Mouse (Mus musculus) monocyte, adult 5-6 weeks (primary cell): Measurements from ENCODE around the gene Nolc1. TPM values are rescaled to one million over a fixed set of nuclear protein-coding genes. Genes with fewer than 3 reads are reported as not detected.

ENCODE experiments used
- ATAC-seq: fragments of 153-309, 156-312 bp; replicated peaks from 2 replicates; pipeline ENCODE4 v1.8.0; 2017; ENCODE audit warnings: mild to moderate bottlenecking; ENCODE audit not compliant: low TSS enrichment, insufficient number of reproducible peaks, severe bottlenecking, poor library complexity, low FRiP score
- total RNA-seq: library from RNA; stranded (forward); fragments of 200-1000, 200-491, 200-594 nt; gene quantifications from 3 replicates; pipeline ENCODE4 v1.2.3, GENCODE M21; 2017

The Nolc1 gene
- total RNA-seq, 1 experiment from 2014 or later: 30.5 TPM

DNA sequence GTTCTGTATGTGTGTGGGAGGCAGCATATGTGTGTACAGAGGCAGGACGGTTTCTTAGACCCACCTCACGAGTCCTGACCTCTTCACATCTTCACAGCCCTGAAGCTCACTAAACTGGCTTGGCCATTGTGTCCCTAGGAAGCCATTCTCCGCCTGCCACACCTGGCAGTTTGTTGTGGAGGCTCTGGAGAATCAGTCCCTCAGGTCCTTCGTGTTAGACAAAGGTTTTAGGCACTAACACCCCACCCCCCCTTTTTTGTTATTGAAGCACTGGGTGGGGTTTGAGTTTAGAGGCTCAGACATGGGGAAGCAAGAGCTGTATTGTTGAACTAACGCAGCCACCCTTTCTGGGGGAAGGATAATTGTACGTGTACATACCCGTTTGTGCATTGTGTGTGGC lies 2.4 kb upstream of the Nolc1 start:
- ATAC-seq: no peak

GRCm38 (mm10) chr19:46074266-46074665 lies 1.4 kb upstream of the Nolc1 start:
- no peak for ATAC-seq

DNA sequence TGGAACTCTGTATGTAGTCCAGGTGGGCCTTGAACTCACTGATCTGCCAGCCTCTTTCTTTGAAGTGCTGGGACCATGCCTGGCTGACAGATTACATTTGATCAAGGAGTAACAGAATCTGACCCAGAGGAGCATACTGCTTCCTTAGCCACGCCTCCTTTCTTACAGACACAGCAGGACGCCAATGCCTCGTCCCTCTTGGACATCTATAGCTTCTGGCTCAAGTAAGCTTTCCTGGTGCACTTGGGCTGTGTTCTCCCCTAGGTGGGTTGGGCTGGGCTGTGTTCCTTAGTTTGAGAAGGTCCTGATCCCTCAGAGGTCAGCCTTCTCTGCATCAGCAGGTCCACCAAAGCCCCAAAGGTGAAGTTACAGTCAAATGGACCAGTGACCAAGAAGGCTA lies 2.9 kb downstream of the Nolc1 start:
- no peak for ATAC-seq

- ATAC-seq: no peak
These were observed 9.5 kb downstream of the Nolc1 start for GRCm38 (mm10) chr19:46085185-46085584.

DNA sequence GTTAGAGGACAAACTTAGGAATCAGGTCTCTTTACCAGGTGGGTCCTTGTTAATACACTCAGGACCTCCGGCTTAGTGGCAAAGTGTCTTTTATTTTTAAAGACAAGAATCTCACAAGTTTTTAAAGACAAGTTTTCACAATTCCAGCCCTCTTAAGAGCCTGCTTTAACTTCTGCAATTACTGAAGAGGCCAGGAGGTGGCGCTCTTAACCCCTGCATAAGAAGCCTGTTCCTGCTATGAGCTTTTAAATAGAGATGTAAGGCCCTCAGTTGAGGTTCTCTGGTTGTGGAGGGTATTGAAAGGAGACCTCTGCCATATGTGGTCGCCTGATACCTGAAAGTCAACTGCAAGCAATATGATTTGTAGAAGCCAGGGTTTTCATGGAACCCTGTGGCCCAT lies 10.7 kb downstream of the Nolc1 start:
- peak; percentile 62 for ATAC-seq

DNA sequence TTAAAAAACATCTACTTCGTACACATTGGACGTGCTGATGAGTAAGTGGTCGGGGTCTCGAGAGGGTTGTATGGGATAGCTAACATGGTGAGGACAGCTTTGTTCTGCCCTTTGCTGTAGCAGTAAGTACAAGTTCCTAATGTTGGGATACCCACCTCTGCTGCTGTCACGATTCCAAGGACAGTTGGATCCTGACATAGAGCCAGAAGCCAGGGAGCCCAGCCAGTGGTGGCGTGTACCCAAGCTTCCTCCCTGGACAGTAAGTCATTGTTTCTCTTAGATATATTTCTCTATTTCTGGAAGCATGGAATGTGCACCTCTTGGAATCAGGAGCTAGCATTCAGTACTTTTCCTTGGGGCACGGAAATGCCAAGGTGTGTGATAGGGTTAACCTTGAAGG lies 12.2 kb downstream of the Nolc1 start:
- no peak for ATAC-seq

- no peak for ATAC-seq
These were observed 16.0 kb downstream of the Nolc1 start for GRCm38 (mm10) chr19:46091641-46092040.

DNA sequence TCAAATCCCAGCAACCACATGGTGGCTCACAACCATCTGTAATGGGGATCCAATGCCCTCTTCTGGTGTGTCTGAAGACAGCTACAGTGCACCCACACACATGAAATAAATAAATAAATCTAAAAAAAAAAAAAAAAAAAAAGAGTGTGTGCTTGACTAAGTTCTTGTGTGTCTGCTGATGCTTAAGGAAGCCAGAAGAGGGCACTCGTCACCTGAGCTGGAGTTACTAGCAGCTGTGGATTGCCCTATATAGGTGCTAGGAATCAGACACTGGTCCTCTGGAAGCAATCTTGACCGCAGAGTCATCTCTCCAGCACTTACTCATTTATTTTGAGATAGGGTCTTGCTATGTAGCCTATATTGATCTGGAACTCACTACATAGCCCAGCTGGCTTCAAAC lies 18.5 kb downstream of the Nolc1 start:
- no peak for ATAC-seq

- ATAC-seq: no peak
These were observed 19.6 kb downstream of the Nolc1 start for GRCm38 (mm10) chr19:46095291-46095690.

GRCm38 (mm10) chr19:46096396-46096795 lies 20.7 kb downstream of the Nolc1 start:
- no peak for ATAC-seq

DNA sequence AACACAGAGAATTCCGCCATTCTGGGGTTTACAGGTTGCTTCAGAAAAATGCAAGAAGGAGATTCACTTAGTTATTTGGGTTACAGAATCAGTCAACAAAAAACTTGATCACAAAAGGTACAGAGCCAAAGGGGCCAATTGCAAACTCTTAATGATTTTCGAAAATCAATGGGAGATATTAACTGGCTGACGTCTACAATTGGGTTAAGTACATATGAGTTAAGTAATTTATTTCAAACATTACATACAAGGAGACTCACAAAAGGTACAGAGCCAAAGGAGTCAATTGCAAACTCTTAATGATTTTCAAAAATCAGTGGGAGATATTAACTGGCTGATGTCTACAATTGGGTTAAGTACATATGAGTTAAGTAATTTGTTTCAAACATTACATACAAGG lies 23.9 kb downstream of the Nolc1 start:
- ATAC-seq: no peak

GRCm38 (mm10) chr19:46103437-46104186 lies 27.9 kb downstream of the Nolc1 start:
- no peak for ATAC-seq

GRCm38 (mm10) chr19:46104187-46104557 lies 28.5 kb downstream of the Nolc1 start:
- no peak for ATAC-seq

DNA sequence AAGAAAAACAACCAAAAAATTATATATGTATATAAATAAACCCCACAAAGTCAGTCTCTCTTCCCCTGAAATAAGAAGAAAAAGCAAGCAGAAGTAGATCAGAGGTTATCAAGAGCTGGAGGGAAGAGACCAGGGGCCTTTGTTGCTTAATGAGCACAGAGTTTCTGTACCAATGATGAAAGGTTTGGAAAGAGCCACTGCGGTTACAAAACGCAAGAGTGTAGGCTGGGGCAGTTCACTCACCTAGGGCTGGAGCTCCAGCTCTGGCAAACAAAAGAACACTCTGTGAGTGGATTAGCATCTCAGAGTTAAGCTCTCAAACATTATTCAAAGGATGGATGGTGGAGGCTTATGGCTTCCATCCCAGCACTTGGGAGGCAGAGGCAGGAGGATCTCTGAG lies 34.6 kb downstream of the Nolc1 start:
- ATAC-seq: no peak

DNA sequence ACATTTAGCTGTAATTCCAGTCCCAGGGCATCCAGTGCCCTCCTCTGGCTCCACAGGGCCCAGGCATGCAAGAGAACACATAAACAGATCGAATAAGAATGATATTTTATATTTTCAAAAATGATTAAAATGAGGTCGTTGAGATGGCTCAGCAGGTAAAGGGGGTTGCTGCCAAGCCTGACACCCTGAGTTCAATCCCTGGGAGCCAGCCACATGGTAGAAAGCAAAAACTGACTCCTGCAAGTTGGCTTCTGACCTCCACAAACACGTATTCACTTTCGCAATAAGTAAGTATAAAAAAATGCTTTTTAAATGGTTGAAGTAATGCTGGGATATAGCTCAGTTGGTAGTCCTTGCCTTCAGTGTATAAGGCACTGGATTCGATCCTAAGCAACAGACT lies 35.1 kb downstream of the Nolc1 start:
- no peak for ATAC-seq

- ATAC-seq: no peak
These were observed 39.0 kb downstream of the Nolc1 start for GRCm38 (mm10) chr19:46114617-46115016.

- ATAC-seq: no peak
These were observed 43.8 kb downstream of the Nolc1 start for GRCm38 (mm10) chr19:46119458-46119857.

- no peak for ATAC-seq
These were observed 45.2 kb downstream of the Nolc1 start for GRCm38 (mm10) chr19:46120872-46121271.

GRCm38 (mm10) chr19:46123876-46124275 lies 48.2 kb downstream of the Nolc1 start:
- no peak for ATAC-seq

- ATAC-seq: no peak
These were observed 49.0 kb downstream of the Nolc1 start for GRCm38 (mm10) chr19:46124651-46125050.

GRCm38 (mm10) chr19:46126301-46126700 lies 50.6 kb downstream of the Nolc1 start:
- ATAC-seq: no peak
